Mouse (Mus musculus) telencephalon, adult 2 months (tissue): ENCODE results near the gene Ahdc1.

Experiments used
- DNase-seq: peaks from one replicate; pipeline ENCODE4 v3.0.0-alpha.2; 2011; ENCODE audit warnings: low read depth, low spot score

The Ahdc1 gene

GRCm38 (mm10) chr4:133011028-133011820, at the start of gene Ahdc1:
Ahdc1 (plus strand) TSS chr4:133011260.
- peak; percentile 83 for DNase-seq

GRCm38 (mm10) chr4:132961866-132962265, 49.2 kb upstream of the Ahdc1 start:
- DNase-seq = no peak

- DNase-seq = no peak
Measured at GRCm38 (mm10) chr4:132962628-132963027, 48.4 kb upstream of the Ahdc1 start.

GRCm38 (mm10) chr4:132963436-132963835, 47.6 kb upstream of the Ahdc1 start:
- DNase-seq = no peak

- DNase-seq = no peak
Measured at GRCm38 (mm10) chr4:132964064-132964463, 47.0 kb upstream of the Ahdc1 start.

- DNase-seq = no peak
Measured at GRCm38 (mm10) chr4:132964473-132964872, 46.6 kb upstream of the Ahdc1 start.

- DNase-seq = no peak
Measured at GRCm38 (mm10) chr4:132968105-132968938, 42.7 kb upstream of the Ahdc1 start.

- DNase-seq = no peak
Measured at GRCm38 (mm10) chr4:132971601-132972000, 39.5 kb upstream of the Ahdc1 start.

- no peak for DNase-seq
Measured at GRCm38 (mm10) chr4:132972101-132972500, 39.0 kb upstream of the Ahdc1 start.

- no peak for DNase-seq
Measured at GRCm38 (mm10) chr4:132972556-132972955, 38.5 kb upstream of the Ahdc1 start.

- DNase-seq = no peak
Measured at GRCm38 (mm10) chr4:132973186-132973585, 37.9 kb upstream of the Ahdc1 start.

- no peak for DNase-seq
Measured at GRCm38 (mm10) chr4:132973814-132974398, 37.2 kb upstream of the Ahdc1 start, which contains the start of gene Fgr. Fgr (plus strand) TSS chr4:132974095.

GRCm38 (mm10) chr4:132974904-132975303, 36.2 kb upstream of the Ahdc1 start:
- no peak for DNase-seq

- no peak for DNase-seq
Measured at GRCm38 (mm10) chr4:132975791-132976190, 35.3 kb upstream of the Ahdc1 start.

GRCm38 (mm10) chr4:132976729-132977128, 34.3 kb upstream of the Ahdc1 start:
- no peak for DNase-seq

- no peak for DNase-seq
Measured at GRCm38 (mm10) chr4:132977597-132977996, 33.5 kb upstream of the Ahdc1 start.

- DNase-seq = no peak
Measured at GRCm38 (mm10) chr4:132979186-132979585, 31.9 kb upstream of the Ahdc1 start.

- DNase-seq = no peak
Measured at GRCm38 (mm10) chr4:132981621-132982020, 29.4 kb upstream of the Ahdc1 start.

- DNase-seq = no peak
Measured at GRCm38 (mm10) chr4:132982999-132983398, 28.1 kb upstream of the Ahdc1 start.

- peak; percentile 32 for DNase-seq
Measured at GRCm38 (mm10) chr4:132983664-132984512, 27.2 kb upstream of the Ahdc1 start.
